Mouse (Mus musculus) megakaryocyte, embryonic 14.5 days (primary cell): ENCODE data around the gene Nxph4. TPM values are rescaled to one million over a fixed set of nuclear protein-coding genes. Genes with fewer than 3 reads are reported as not detected.

ENCODE experiments used
- H3K27me3 ChIP-seq: replicated peaks from 2 replicates; pipeline ENCODE3; 2012; ENCODE audit warnings: inconsistent platforms
- H3K36me3 ChIP-seq: replicated peaks from 2 replicates; pipeline ENCODE3; 2012; ENCODE audit warnings: low read length, inconsistent platforms, mixed read lengths
- H3K4me1 ChIP-seq: 2 replicates; pipeline ENCODE4 v1.6.1; 2012; ENCODE audit warnings: inconsistent platforms
- H3K4me3 ChIP-seq: replicated peaks from 2 replicates; pipeline ENCODE3; 2012; ENCODE audit warnings: moderate library complexity, mild to moderate bottlenecking, inconsistent platforms
- H3K9me3 ChIP-seq: 2 replicates; pipeline ENCODE4 v1.6.1; 2012; ENCODE audit warnings: inconsistent platforms
- FLI1 ChIP-seq: IDR thresholded peaks from 2 replicates; pipeline ENCODE4 v1.6.1; 2012; ENCODE audit warnings: low read length, inconsistent platforms, mixed read lengths
- GATA1 ChIP-seq: IDR thresholded peaks from 3 replicates; pipeline ENCODE4 v1.6.1; 2012; ENCODE audit warnings: mixed read lengths, low read length, inconsistent platforms, borderline replicate concordance
- polyA plus RNA-seq: library from polyadenylated mRNA; stranded (reverse); fragments of >175 nt; gene quantifications from 2 replicates; pipeline ENCODE4 v1.2.3, GENCODE M21; 2012; ENCODE audit warnings: low replicate concordance; ENCODE audit not compliant: insufficient read depth

Gene Nxph4
- polyA plus RNA-seq, 1 experiment: 0.32 TPM

- TF ChIP-seq FLI1 (no peak), GATA1 (no peak)
- H3K4me3 ChIP-seq: no peak overlapping the region
- H3K9me3 ChIP-seq: no peaks in the 10 kb centered on the region
- peaks cover 4% of the 10 kb centered on the region; the same call in 1 of the 2 replicates for H3K4me1 ChIP-seq
- peaks cover 4% of the 10 kb centered on the region for H3K36me3 ChIP-seq
- H3K27me3 ChIP-seq: peaks cover 89% of the 10 kb centered on the region
Observed at GRCm38 (mm10) chr10:127544375-127544774, 10.0 kb upstream of the Nxph4 start.

GRCm38 (mm10) chr10:127543916-127544315 is 9.6 kb upstream of the Nxph4 start:
- Histone ChIP-seq H3K27me3 (peaks cover 89% of the 10 kb centered on the region), H3K4me1 (peaks cover 5% of the 10 kb centered on the region; the same call in 1 of the 2 replicates), H3K4me3 (no peak overlapping the region), H3K9me3 (no peaks in the 10 kb centered on the region), H3K36me3 (peaks cover 4% of the 10 kb centered on the region)
- TF ChIP-seq FLI1 (no peak), GATA1 (no peak)

- Histone ChIP-seq H3K9me3 (no peaks in the 10 kb centered on the region), H3K4me1 (peaks cover 14% of the 10 kb centered on the region), H3K4me3 (no peak overlapping the region), H3K27me3 (peaks cover 88% of the 10 kb centered on the region), H3K36me3 (peaks cover 4% of the 10 kb centered on the region)
- TF ChIP-seq FLI1 (no peak), GATA1 (no peak)
Observed at GRCm38 (mm10) chr10:127542720-127543119, 8.4 kb upstream of the Nxph4 start.

- peaks cover 4% of the 10 kb centered on the region for H3K36me3 ChIP-seq
Observed at GRCm38 (mm10) chr10:127542084-127542483, 7.7 kb upstream of the Nxph4 start.

GRCm38 (mm10) chr10:127541510-127541909 is 7.2 kb upstream of the Nxph4 start:
- peaks cover 15% of the 10 kb centered on the region for H3K4me1 ChIP-seq
- H3K27me3 ChIP-seq: peaks cover 87% of the 10 kb centered on the region
- H3K9me3 ChIP-seq: no peaks in the 10 kb centered on the region
- peaks cover 4% of the 10 kb centered on the region for H3K36me3 ChIP-seq
- TF ChIP-seq FLI1 (no peak), GATA1 (no peak)
- no peak overlapping the region for H3K4me3 ChIP-seq

More at GRCm38 (mm10) chr10:127542084-127542483, 7.7 kb upstream of the Nxph4 start:
- no peak overlapping the region for H3K4me3 ChIP-seq
- peaks cover 15% of the 10 kb centered on the region for H3K4me1 ChIP-seq
- H3K9me3 ChIP-seq: no peaks in the 10 kb centered on the region
- H3K27me3 ChIP-seq: peaks cover 88% of the 10 kb centered on the region
- no peak for TF ChIP-seq FLI1
- no peak for TF ChIP-seq GATA1

GRCm38 (mm10) chr10:127537854-127538583 is 3.7 kb upstream of the Nxph4 start:
- peaks cover 41% of the 10 kb centered on the region for H3K4me1 ChIP-seq
- peaks cover 4% of the 10 kb centered on the region; the same call in 1 of the 2 replicates for H3K9me3 ChIP-seq
- TF ChIP-seq GATA1: no peak
- TF ChIP-seq FLI1: no peak
- H3K27me3 ChIP-seq: peaks cover 92% of the 10 kb centered on the region
- H3K4me3 ChIP-seq: no peak overlapping the region
- no peaks in the 10 kb centered on the region for H3K36me3 ChIP-seq

GRCm38 (mm10) chr10:127536586-127537314 is 2.4 kb upstream of the Nxph4 start:
- Histone ChIP-seq H3K9me3 (peaks cover 4% of the 10 kb centered on the region; the same call in 1 of the 2 replicates), H3K36me3 (no peaks in the 10 kb centered on the region), H3K4me3 (no peak overlapping the region), H3K4me1 (peaks cover 53% of the 10 kb centered on the region), H3K27me3 (peaks cover 92% of the 10 kb centered on the region)
- TF ChIP-seq FLI1 (no peak), GATA1 (no peak)

- Histone ChIP-seq H3K4me1 (peaks cover 55% of the 10 kb centered on the region), H3K4me3 (peak overlapping the region; percentile 74), H3K27me3 (peaks cover 94% of the 10 kb centered on the region), H3K9me3 (peaks cover 4% of the 10 kb centered on the region; the same call in 1 of the 2 replicates), H3K36me3 (no peaks in the 10 kb centered on the region)
- TF ChIP-seq FLI1 (no peak), GATA1 (no peak)
Observed at GRCm38 (mm10) chr10:127534929-127535384, 598 bp upstream of the Nxph4 start.

- no peak for TF ChIP-seq FLI1
- TF ChIP-seq GATA1: no peak
- Histone ChIP-seq H3K4me1 (peaks cover 56% of the 10 kb centered on the region), H3K27me3 (peaks cover 100% of the 10 kb centered on the region), H3K9me3 (peaks cover 4% of the 10 kb centered on the region; the same call in 1 of the 2 replicates), H3K36me3 (no peaks in the 10 kb centered on the region), H3K4me3 (no peak overlapping the region)
Observed at GRCm38 (mm10) chr10:127531548-127531947, 2.8 kb downstream of the Nxph4 start.

- Histone ChIP-seq H3K36me3 (no peaks in the 10 kb centered on the region), H3K27me3 (peaks cover 100% of the 10 kb centered on the region)
Observed at GRCm38 (mm10) chr10:127530945-127531344, 3.4 kb downstream of the Nxph4 start.

More at GRCm38 (mm10) chr10:127530945-127531344, 3.4 kb downstream of the Nxph4 start:
- TF ChIP-seq GATA1 (no peak), FLI1 (no peak)
- Histone ChIP-seq H3K4me1 (peaks cover 62% of the 10 kb centered on the region), H3K4me3 (no peak overlapping the region), H3K9me3 (peaks cover 4% of the 10 kb centered on the region; the same call in 1 of the 2 replicates)
